In genomic region chr17:13581995-13582588, GRCm38 (mm10) we compare ENCODE assay signal across 26 mouse cellular contexts.
DNase-seq lines count a peak whose midpoint lies in the region; ATAC-seq and TF ChIP-seq lines count a peak whose summit lies in the region.
"Had no signal": no experiment of that assay in that cellular context is flagged by ENCODE, and none has a peak within 500 bp of the region (broad histone marks: within the 10 kb centered on the region; RNA-seq: fewer than 3 reads in every experiment).

No protein-coding gene starts in this region.

- ATAC-seq in forebrain, embryonic 12.5 days (ENCODE audit: low FRiP score), result peak; percentile 31; the same call in 1 of the 2 replicates
- ATAC-seq in forebrain, embryonic 15.5 days (replicated peaks), result no peak
- ATAC-seq in midbrain, embryonic 13.5 days, result peak; percentile 48; the same call in 1 of the 2 replicates
- no peak for ATAC-seq in midbrain, embryonic 14.5 days (ENCODE audit: low FRiP score, low TSS enrichment)
- ATAC-seq in liver, embryonic 13.5 days (ENCODE audit: low read depth), result peak; percentile 87
- ATAC-seq: CD4-positive, CD25-positive, alpha-beta regulatory T cell, adult 4 months; hindbrain, postnatal 0 days; lung, postnatal 0 days had no signal

- peaks cover 27% of the 10 kb centered on the region for H3K4me1 ChIP-seq in forebrain, embryonic 12.5 days
- peaks cover 24% of the 10 kb centered on the region for H3K4me1 ChIP-seq in forebrain, embryonic 15.5 days
- peaks cover 36% of the 10 kb centered on the region for H3K4me1 ChIP-seq in midbrain, embryonic 13.5 days (replicated peaks)
- H3K4me1 ChIP-seq in midbrain, embryonic 14.5 days (ENCODE audit: control insufficient read depth, insufficient read depth, low read length), result peaks cover 5% of the 10 kb centered on the region; the same call in 1 of the 2 replicates
- H3K4me1 ChIP-seq in liver, embryonic 13.5 days (replicated peaks), result no peaks in the 10 kb centered on the region
- H3K4me1 ChIP-seq in cerebellum, adult 2 months (ENCODE audit: control insufficient read depth, insufficient read depth, low read length), result peaks cover 11% of the 10 kb centered on the region; the same call in 1 of the 2 replicates
- H3K4me1 ChIP-seq: heart, embryonic 12.5 days; limb, embryonic 15.5 days had no signal

- peak overlapping the region; percentile 75 for H3K27ac ChIP-seq in forebrain, embryonic 12.5 days
- H3K27ac ChIP-seq in forebrain, embryonic 15.5 days (replicated peaks), result no peak overlapping the region
- peak overlapping the region; percentile 40 for H3K27ac ChIP-seq in midbrain, embryonic 13.5 days
- no peak overlapping the region; the same call in 1 of the 2 replicates for H3K27ac ChIP-seq in midbrain, embryonic 14.5 days (replicated peaks; ENCODE audit: low read depth, low read length)
- H3K27ac ChIP-seq in liver, embryonic 13.5 days, result peak overlapping the region; percentile 19; the same call in 1 of the 2 replicates
- no peak overlapping the region for H3K27ac ChIP-seq in cerebellum, adult 2 months (ENCODE audit: insufficient read depth, low read length)
- H3K27ac ChIP-seq: hindbrain, postnatal 0 days; kidney, postnatal 0 days; left cerebral cortex, adult 2 months; limb, embryonic 15.5 days had no signal

- H3K36me3 ChIP-seq in forebrain, embryonic 12.5 days (replicated peaks), result no peaks in the 10 kb centered on the region
- no peaks in the 10 kb centered on the region for H3K36me3 ChIP-seq in forebrain, embryonic 15.5 days
- H3K36me3 ChIP-seq in midbrain, embryonic 13.5 days, result no peaks in the 10 kb centered on the region
- H3K36me3 ChIP-seq in midbrain, embryonic 14.5 days (ENCODE audit: control insufficient read depth, insufficient read depth, low read length), result no peaks in the 10 kb centered on the region
- H3K36me3 ChIP-seq in liver, embryonic 13.5 days, result no peaks in the 10 kb centered on the region
- H3K36me3 ChIP-seq: forebrain, embryonic 10.5 days; heart, embryonic 12.5 days; limb, embryonic 15.5 days had no signal

- 79% methylated on average over 6 of the region's 6 CpGs for WGBS in forebrain, embryonic 12.5 days
- 67% methylated on average over 6 of the region's 6 CpGs for WGBS in forebrain, embryonic 15.5 days
- 75% methylated on average over 6 of the region's 6 CpGs for WGBS in midbrain, embryonic 13.5 days
- WGBS in midbrain, embryonic 14.5 days, result 77% methylated on average over 6 of the region's 6 CpGs
- WGBS in liver, embryonic 13.5 days (ENCODE audit: insufficient replicate concordance), result 64% methylated on average over 6 of the region's 6 CpGs
- 80% methylated on average over 6 of the region's 6 CpGs for WGBS in cerebellum, adult 2 months

- no peak for DNase-seq in midbrain, embryonic 14.5 days
- no peak for DNase-seq in liver, embryonic 13.5 days
- DNase-seq in layer of hippocampus, postnatal 10 days (ENCODE audit: low spot score in 2 of 2), result no peak
- DNase-seq in cerebellum, adult 2 months, result no peak
- DNase-seq: adrenal gland, postnatal 14 days; cerebellum, adult 9-11 months; gastrocnemius, postnatal 14 days; heart, adult 18-20 months; heart, postnatal 10 days; kidney, adult 18-20 months; layer of hippocampus, adult 9-11 months; left cerebral cortex, postnatal 4 days; right cerebral cortex, postnatal 4 days; thymus, postnatal 14 days had no signal

- no peak for TF ChIP-seq CTCF in cerebellum, adult 2 months (IDR thresholded peaks at IDR 0.05; ENCODE audit: borderline replicate concordance, insufficient read depth, low read depth, low read length)

- no peak overlapping the region for H3K4me3 ChIP-seq in forebrain, embryonic 12.5 days (replicated peaks)
- H3K4me3 ChIP-seq in forebrain, embryonic 15.5 days, result no peak overlapping the region
- no peak overlapping the region for H3K4me3 ChIP-seq in midbrain, embryonic 13.5 days (replicated peaks)
- no peak overlapping the region for H3K4me3 ChIP-seq in midbrain, embryonic 14.5 days (replicated peaks; ENCODE audit: low read depth, low read length)
- H3K4me3 ChIP-seq in liver, embryonic 13.5 days (replicated peaks), result no peak overlapping the region
- no peak overlapping the region for H3K4me3 ChIP-seq in cerebellum, adult 2 months (replicated peaks; ENCODE audit: insufficient read depth, low read depth, low read length)
- H3K4me3 ChIP-seq: forebrain, embryonic 10.5 days; heart, embryonic 12.5 days; left cerebral cortex, adult 2 months; limb, embryonic 15.5 days; myocyte had no signal

- no peak overlapping the region for H3K4me2 ChIP-seq in forebrain, embryonic 12.5 days
- H3K4me2 ChIP-seq in forebrain, embryonic 15.5 days (replicated peaks), result no peak overlapping the region
- H3K4me2 ChIP-seq in midbrain, embryonic 13.5 days (replicated peaks), result no peak overlapping the region
- no peak overlapping the region for H3K4me2 ChIP-seq in midbrain, embryonic 14.5 days (ENCODE audit: low read length)
- no peak overlapping the region for H3K4me2 ChIP-seq in liver, embryonic 13.5 days
- H3K4me2 ChIP-seq: heart, embryonic 12.5 days; limb, embryonic 15.5 days had no signal

- no peaks in the 10 kb centered on the region for H3K27me3 ChIP-seq in forebrain, embryonic 12.5 days
- H3K27me3 ChIP-seq in forebrain, embryonic 15.5 days, result no peaks in the 10 kb centered on the region
- H3K27me3 ChIP-seq in midbrain, embryonic 13.5 days, result no peaks in the 10 kb centered on the region
- no peaks in the 10 kb centered on the region for H3K27me3 ChIP-seq in midbrain, embryonic 14.5 days (ENCODE audit: control insufficient read depth, insufficient read depth, low read length)
- H3K27me3 ChIP-seq in liver, embryonic 13.5 days, result no peaks in the 10 kb centered on the region
- no peaks in the 10 kb centered on the region for H3K27me3 ChIP-seq in cerebellum, adult 2 months (ENCODE audit: control insufficient read depth, insufficient read depth, low read length)
- H3K27me3 ChIP-seq: heart, embryonic 12.5 days; limb, embryonic 15.5 days had no signal

- no peak overlapping the region for H3K9ac ChIP-seq in forebrain, embryonic 12.5 days
- H3K9ac ChIP-seq in forebrain, embryonic 15.5 days (replicated peaks), result no peak overlapping the region
- H3K9ac ChIP-seq in midbrain, embryonic 13.5 days (replicated peaks), result no peak overlapping the region
- no peak overlapping the region for H3K9ac ChIP-seq in midbrain, embryonic 14.5 days (replicated peaks; ENCODE audit: low read length)
- no peak overlapping the region for H3K9ac ChIP-seq in liver, embryonic 13.5 days
- H3K9ac ChIP-seq: heart, embryonic 12.5 days; limb, embryonic 15.5 days had no signal

- no peaks in the 10 kb centered on the region for H3K9me3 ChIP-seq in forebrain, embryonic 12.5 days
- no peaks in the 10 kb centered on the region for H3K9me3 ChIP-seq in forebrain, embryonic 15.5 days
- H3K9me3 ChIP-seq in midbrain, embryonic 13.5 days, result no peaks in the 10 kb centered on the region
- H3K9me3 ChIP-seq in midbrain, embryonic 14.5 days (ENCODE audit: control insufficient read depth, low read length), result no peaks in the 10 kb centered on the region
- H3K9me3 ChIP-seq in liver, embryonic 13.5 days (replicated peaks), result peaks cover 7% of the 10 kb centered on the region
- H3K9me3 ChIP-seq: forebrain, embryonic 10.5 days; limb, embryonic 15.5 days had no signal

- no peak for TF ChIP-seq POLR2A in cerebellum, adult 2 months (IDR thresholded peaks at IDR 0.05; ENCODE audit: borderline replicate concordance, insufficient read depth, low read length)

Comparison
In these comparisons a context has a peak if more than half of its experiments do, and no peak if none do; other contexts are left out.
1. ATAC-seq: peak in forebrain, embryonic 12.5 days (single experiment), midbrain, embryonic 13.5 days (single experiment) and liver, embryonic 13.5 days (single experiment); none in forebrain, embryonic 15.5 days (single experiment) and midbrain, embryonic 14.5 days (single experiment).
2. H3K27ac ChIP-seq: peak in forebrain, embryonic 12.5 days (single experiment), midbrain, embryonic 13.5 days (single experiment) and liver, embryonic 13.5 days (single experiment); none in forebrain, embryonic 15.5 days (single experiment), midbrain, embryonic 14.5 days (single experiment) and cerebellum, adult 2 months (single experiment).